Mouse (Mus musculus) cerebellum, adult 2 months (tissue): ENCODE results near the gene Polr2f.

Experiments used
- CTCF ChIP-seq: fragments of 200-500 bp; IDR thresholded peaks from 2 replicates; pipeline ENCODE4 v1.5.1; 2011; ENCODE audit warnings: low read depth, mild to moderate bottlenecking, control low read depth, low read length, moderate library complexity, borderline replicate concordance; ENCODE audit not compliant: insufficient read depth
- POLR2A ChIP-seq: fragments of 200-500 bp; IDR thresholded peaks from 2 replicates; pipeline ENCODE4 v1.6.1; 2011; ENCODE audit warnings: low read length, control low read depth, borderline replicate concordance; ENCODE audit not compliant: insufficient read depth

GRCm38 (mm10) chr15:79105804-79106203 lies 35.0 kb upstream of the Polr2f start:
- TF ChIP-seq CTCF (no peak), POLR2A (no peak)
